Mouse (Mus musculus): ENCODE measurements around the gene Gm10778. TPM values are rescaled to one million over a fixed set of nuclear protein-coding genes. Genes with fewer than 3 reads are reported as not detected.
"Not testable (repeated sequence)": the region's sequence is repeated elsewhere in the genome, so short reads cannot be mapped to it uniquely, and the experiment has no call there.

The Gm10778 gene
- polyA plus RNA-seq, 1 experiment from 2014 or later: 8.7 TPM

- peaks cover 15% of the 10 kb centered on the region for H3K4me1 ChIP-seq (ENCODE audit: control insufficient read depth, insufficient read depth, low read length)
- H3K36me3 ChIP-seq (ENCODE audit: control insufficient read depth, insufficient read depth, low read length): peaks cover 24% of the 10 kb centered on the region
- 5% methylated on average over 40 of the region's 40 CpGs for WGBS
- H3K9me3 ChIP-seq (ENCODE audit: control insufficient read depth, low read length): no peaks in the 10 kb centered on the region
- ATAC-seq (ENCODE audit: low read depth): peak; percentile 90
- H3K9ac ChIP-seq (replicated peaks; ENCODE audit: low read depth, low read length): peak within 1 kb of the TSS; percentile 83
- peak within 1 kb of the TSS; percentile 77 for H3K4me3 ChIP-seq (ENCODE audit: low read depth, low read length)
- H3K4me2 ChIP-seq (ENCODE audit: low read depth, low read length): peak within 1 kb of the TSS; percentile 91
- peak within 1 kb of the TSS; percentile 90 for H3K27ac ChIP-seq (ENCODE audit: low read depth, low read length)
- H3K27me3 ChIP-seq (ENCODE audit: control insufficient read depth, insufficient read depth, low read length): no peaks in the 10 kb centered on the region
Observed at GRCm38 (mm10) chr10:81626994-81627835, 21.6 kb upstream of the Gm10778 start, which contains the start of gene Sirt6. Gene Sirt6, minus strand, starts transcription at chr10:81627797.

DNA sequence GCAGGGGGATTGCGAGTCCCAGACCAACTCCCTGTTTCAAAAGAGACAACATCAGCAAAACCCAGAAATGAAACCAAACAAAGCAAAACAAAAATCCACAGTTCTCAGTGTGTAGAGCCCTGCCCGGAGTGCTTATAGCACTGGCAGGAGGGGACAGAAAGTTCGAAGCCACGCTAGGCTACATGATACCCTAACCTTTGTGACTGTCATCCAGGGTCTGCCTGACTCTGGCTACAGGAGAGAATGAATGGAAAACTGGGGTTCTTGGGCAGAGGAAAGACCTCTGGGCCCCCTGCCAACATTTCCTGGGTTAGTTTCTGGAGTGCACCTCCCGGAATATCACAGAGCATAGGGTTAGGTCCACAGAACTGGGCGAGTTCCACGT lies 21.0 kb upstream of the Gm10778 start:
- Histone ChIP-seq H3K9me3 (ENCODE audit: control insufficient read depth, low read length) (no peaks in the 10 kb centered on the region), H3K4me3 (ENCODE audit: low read depth, low read length) (peak overlapping the region; percentile 77), H3K27ac (ENCODE audit: low read depth, low read length) (peak overlapping the region; percentile 90), H3K4me2 (ENCODE audit: low read depth, low read length) (peak overlapping the region; percentile 91), H3K4me1 (ENCODE audit: control insufficient read depth, insufficient read depth, low read length) (peaks cover 15% of the 10 kb centered on the region), H3K36me3 (ENCODE audit: control insufficient read depth, insufficient read depth, low read length) (peaks cover 18% of the 10 kb centered on the region), H3K27me3 (ENCODE audit: control insufficient read depth, insufficient read depth, low read length) (no peaks in the 10 kb centered on the region), H3K9ac (replicated peaks; ENCODE audit: low read depth, low read length) (peak overlapping the region; percentile 83)
- WGBS: 66% methylated on average over 7 of the region's 7 CpGs
- ATAC-seq (ENCODE audit: low read depth): peak; percentile 13

GRCm38 (mm10) chr10:81628390-81628789 lies 20.5 kb upstream of the Gm10778 start, which contains the start of gene Ankrd24:
Gene Ankrd24, plus strand, starts transcription at chr10:81628540.
- peak within 1 kb of the TSS; percentile 90 for H3K27ac ChIP-seq (ENCODE audit: low read depth, low read length)
- H3K4me3 ChIP-seq (ENCODE audit: low read depth, low read length): peak within 1 kb of the TSS; percentile 77
- peak within 1 kb of the TSS; percentile 91 for H3K4me2 ChIP-seq (ENCODE audit: low read depth, low read length)
- H3K9ac ChIP-seq (replicated peaks; ENCODE audit: low read depth, low read length): peak within 1 kb of the TSS; percentile 83
- peaks cover 15% of the 10 kb centered on the region for H3K4me1 ChIP-seq (ENCODE audit: control insufficient read depth, insufficient read depth, low read length)
- H3K36me3 ChIP-seq (ENCODE audit: control insufficient read depth, insufficient read depth, low read length): peaks cover 18% of the 10 kb centered on the region; the same call in 1 of the 2 replicates
- peak; percentile 4; the same call in 1 of the 2 replicates for ATAC-seq (ENCODE audit: low read depth)
- no peaks in the 10 kb centered on the region for H3K9me3 ChIP-seq (ENCODE audit: control insufficient read depth, low read length)
- WGBS: 86% methylated on average over 16 of the region's 16 CpGs
- H3K27me3 ChIP-seq (ENCODE audit: control insufficient read depth, insufficient read depth, low read length): no peaks in the 10 kb centered on the region

GRCm38 (mm10) chr10:81633253-81634099 lies 15.4 kb upstream of the Gm10778 start:
- H3K27me3 ChIP-seq (ENCODE audit: control insufficient read depth, insufficient read depth, low read length): no peaks in the 10 kb centered on the region
- peak overlapping the region; percentile 37 for H3K4me3 ChIP-seq (ENCODE audit: low read depth, low read length)
- peak; percentile 88 for ATAC-seq (ENCODE audit: low read depth)
- no peak overlapping the region for H3K27ac ChIP-seq (ENCODE audit: low read depth, low read length)
- 3% methylated on average over 37 of the region's 37 CpGs for WGBS
- H3K4me1 ChIP-seq (ENCODE audit: control insufficient read depth, insufficient read depth, low read length): no peaks in the 10 kb centered on the region
- no peaks in the 10 kb centered on the region for H3K36me3 ChIP-seq (ENCODE audit: control insufficient read depth, insufficient read depth, low read length)
- H3K9ac ChIP-seq (replicated peaks; ENCODE audit: low read depth, low read length): peak overlapping the region; percentile 51
- H3K4me2 ChIP-seq (ENCODE audit: low read depth, low read length): peak overlapping the region; percentile 67
- H3K9me3 ChIP-seq (ENCODE audit: control insufficient read depth, low read length): no peaks in the 10 kb centered on the region

DNA sequence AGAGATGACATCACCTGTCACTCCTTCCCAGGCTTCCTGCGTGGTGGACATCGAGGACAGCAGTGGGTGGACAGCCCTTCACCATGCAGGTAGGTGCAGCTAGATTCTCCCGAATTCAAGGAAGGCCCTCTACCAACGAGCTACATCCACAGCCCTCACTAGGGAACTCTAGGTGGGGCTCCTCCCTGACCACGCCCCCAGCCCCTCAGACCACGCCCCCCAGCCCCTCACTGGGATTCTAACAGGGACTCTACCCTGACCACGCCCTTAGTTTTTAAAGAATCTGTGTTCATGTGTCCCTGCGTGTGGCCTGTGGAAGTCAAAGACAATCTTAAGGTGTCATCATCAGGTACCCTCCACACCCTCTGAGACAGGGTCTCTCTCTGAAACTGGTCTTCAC lies 12.5 kb upstream of the Gm10778 start:
- ATAC-seq (ENCODE audit: low read depth): no peak
- WGBS: 22% methylated on average over 8 of the region's 8 CpGs

DNA sequence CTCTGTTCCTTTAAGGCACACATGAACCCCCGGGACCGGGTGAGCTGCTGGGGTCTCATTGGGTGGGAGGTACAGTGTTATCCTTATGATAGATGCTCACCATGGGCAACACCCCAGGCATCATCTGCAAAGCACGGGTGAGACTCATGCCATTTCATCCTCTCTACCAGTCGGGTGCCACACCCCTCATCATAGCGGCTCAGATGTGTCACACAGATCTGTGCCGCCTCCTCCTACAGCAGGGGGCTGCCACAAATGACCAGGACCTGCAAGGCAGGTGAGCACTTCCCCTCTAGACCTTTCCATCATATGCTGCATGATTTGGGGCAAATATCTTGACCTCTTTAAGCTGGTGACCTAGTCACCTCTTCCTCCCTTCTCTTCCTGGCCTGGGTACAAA lies 10.8 kb upstream of the Gm10778 start:
- H3K9me3 ChIP-seq (ENCODE audit: control insufficient read depth, low read length): no peaks in the 10 kb centered on the region
- H3K4me1 ChIP-seq (ENCODE audit: control insufficient read depth, insufficient read depth, low read length): peaks cover 19% of the 10 kb centered on the region
- 75% methylated on average over 6 of the region's 6 CpGs for WGBS
- no peak overlapping the region for H3K4me2 ChIP-seq (ENCODE audit: low read depth, low read length)
- no peaks in the 10 kb centered on the region for H3K36me3 ChIP-seq (ENCODE audit: control insufficient read depth, insufficient read depth, low read length)
- no peak for ATAC-seq (ENCODE audit: low read depth)
- H3K27me3 ChIP-seq (ENCODE audit: control insufficient read depth, insufficient read depth, low read length): no peaks in the 10 kb centered on the region
- H3K27ac ChIP-seq (ENCODE audit: low read depth, low read length): no peak overlapping the region
- no peak overlapping the region for H3K9ac ChIP-seq (replicated peaks; ENCODE audit: low read depth, low read length)
- H3K4me3 ChIP-seq (ENCODE audit: low read depth, low read length): no peak overlapping the region

More for the DNA sequence above, 12.5 kb upstream of the Gm10778 start:
- Histone ChIP-seq H3K27me3 (ENCODE audit: control insufficient read depth, insufficient read depth, low read length) (no peaks in the 10 kb centered on the region), H3K36me3 (ENCODE audit: control insufficient read depth, insufficient read depth, low read length) (no peaks in the 10 kb centered on the region), H3K27ac (ENCODE audit: low read depth, low read length) (no peak overlapping the region), H3K4me2 (ENCODE audit: low read depth, low read length) (no peak overlapping the region), H3K4me3 (ENCODE audit: low read depth, low read length) (no peak overlapping the region), H3K9ac (replicated peaks; ENCODE audit: low read depth, low read length) (no peak overlapping the region), H3K9me3 (ENCODE audit: control insufficient read depth, low read length) (no peaks in the 10 kb centered on the region), H3K4me1 (ENCODE audit: control insufficient read depth, insufficient read depth, low read length) (peaks cover 3% of the 10 kb centered on the region; the same call in 1 of the 2 replicates)

DNA sequence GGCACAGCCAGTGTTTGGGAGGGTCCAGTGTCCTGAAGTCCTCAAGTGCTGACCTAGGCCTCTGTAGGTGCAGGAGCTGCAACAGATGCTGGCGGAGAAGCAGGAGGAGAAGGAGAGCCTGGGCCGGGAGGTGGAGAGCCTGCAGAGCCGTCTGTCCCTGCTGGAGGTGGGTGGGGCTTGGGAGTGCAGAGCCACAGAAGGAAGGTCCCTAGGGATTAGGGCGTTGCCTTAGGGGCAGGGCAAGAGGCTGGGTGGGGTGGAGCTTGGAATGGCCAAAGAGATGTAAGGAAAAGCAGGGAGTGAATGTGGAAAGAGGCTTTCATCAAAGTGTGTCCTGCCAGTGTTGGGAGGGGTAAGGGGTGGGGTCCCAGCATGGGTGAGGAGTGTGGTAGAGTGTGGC lies 8.0 kb upstream of the Gm10778 start:
- H3K9me3 ChIP-seq (ENCODE audit: control insufficient read depth, low read length); H3K4me3 ChIP-seq (ENCODE audit: low read depth, low read length); H3K27me3 ChIP-seq (ENCODE audit: control insufficient read depth, insufficient read depth, low read length); H3K36me3 ChIP-seq (ENCODE audit: control insufficient read depth, insufficient read depth, low read length); H3K27ac ChIP-seq (ENCODE audit: low read depth, low read length); H3K9ac ChIP-seq (replicated peaks; ENCODE audit: low read depth, low read length); ATAC-seq (ENCODE audit: low read depth); H3K4me2 ChIP-seq (ENCODE audit: low read depth, low read length): not testable (repeated sequence)
- WGBS: 45% methylated on average over 4 of the region's 4 CpGs
- peaks cover 19% of the 10 kb centered on the region for H3K4me1 ChIP-seq (ENCODE audit: control insufficient read depth, insufficient read depth, low read length)

GRCm38 (mm10) chr10:81641566-81641965 lies 7.3 kb upstream of the Gm10778 start:
- ATAC-seq (ENCODE audit: low read depth): no peak
- Histone ChIP-seq H3K27ac (ENCODE audit: low read depth, low read length) (no peak overlapping the region), H3K4me2 (ENCODE audit: low read depth, low read length) (peak overlapping the region; percentile 74; the same call in 1 of the 2 replicates), H3K9me3 (ENCODE audit: control insufficient read depth, low read length) (no peaks in the 10 kb centered on the region), H3K9ac (replicated peaks; ENCODE audit: low read depth, low read length) (peak overlapping the region; percentile 18; the same call in 1 of the 2 replicates), H3K4me3 (ENCODE audit: low read depth, low read length) (no peak overlapping the region), H3K4me1 (ENCODE audit: control insufficient read depth, insufficient read depth, low read length) (peaks cover 19% of the 10 kb centered on the region), H3K36me3 (ENCODE audit: control insufficient read depth, insufficient read depth, low read length) (no peaks in the 10 kb centered on the region), H3K27me3 (ENCODE audit: control insufficient read depth, insufficient read depth, low read length) (no peaks in the 10 kb centered on the region)
- 95% methylated on average over 2 of the region's 2 CpGs for WGBS

All from neural tube, embryonic 14.5 days (tissue).